Mouse (Mus musculus): ENCODE data around the gene Cpne5. TPM values are rescaled to one million over a fixed set of nuclear protein-coding genes. Genes with fewer than 3 reads are reported as not detected.

Cpne5 gene
- total and polyA plus RNA-seq, 3 experiments: 0.19 to 1.0 TPM; not detected in 1

GRCm38 (mm10) chr17:29214193-29214456 is 23.8 kb downstream of the Cpne5 start:
- TF ChIP-seq HCFC1 (IDR thresholded peaks at IDR 0.05; ENCODE audit: low read depth, low read length) (no peak), ELF1 (IDR thresholded peaks at IDR 0.05; ENCODE audit: low read depth, low read length) (no peak), KAT2A (conservative IDR thresholded peaks at IDR 0.05; ENCODE audit: low read depth, low read length) (no peak), BHLHE40 (IDR thresholded peaks at IDR 0.05; ENCODE audit: borderline replicate concordance, low read depth, low read length) (no peak), POLR2AphosphoS2 (IDR thresholded peaks at IDR 0.05; ENCODE audit: low read length) (no peak), USF1 (IDR thresholded peaks at IDR 0.05; ENCODE audit: low read depth, low read length) (no peak), EP300 (IDR thresholded peaks at IDR 0.05; ENCODE audit: low read depth in 1 of 2, low read length in 2 of 2) (no peak), GATA1 (IDR thresholded peaks at IDR 0.05; ENCODE audit: low read depth, low read length) (no peak)
- peaks cover 12% of the 10 kb centered on the region in 2 experiments for H3K27me3 ChIP-seq (ENCODE audit: control insufficient read depth in 1 of 2, insufficient read depth in 2 of 2, low read length in 2 of 2)

GRCm38 (mm10) chr17:29213381-29214192 is 24.4 kb downstream of the Cpne5 start:
- H3K9me3 ChIP-seq (replicated peaks; ENCODE audit: insufficient read depth, low read length): no peaks in the 10 kb centered on the region
- no peaks in the 10 kb centered on the region for H3K79me2 ChIP-seq (ENCODE audit: control insufficient read depth, insufficient read depth, low read length, poor library complexity)
- H3K36me3 ChIP-seq (ENCODE audit: control insufficient read depth in 1 of 2, insufficient read depth in 2 of 2, low read length in 2 of 2): no peaks in the 10 kb centered on the region
- no peaks in the 10 kb centered on the region for H3K4me1 ChIP-seq (ENCODE audit: control insufficient read depth in 1 of 2, insufficient read depth in 2 of 2, low read length in 2 of 2)
- H3K27ac ChIP-seq (ENCODE audit: control insufficient read depth, low read depth, low read length): no peak overlapping the region
- peaks cover 12% of the 10 kb centered on the region in 2 experiments for H3K27me3 ChIP-seq (ENCODE audit: control insufficient read depth in 1 of 2, insufficient read depth in 2 of 2, low read length in 2 of 2)
- no peak overlapping the region for H3K4me3 ChIP-seq (ENCODE audit: control insufficient read depth in 1 of 2, insufficient read depth in 1 of 2, low read depth in 2 of 2, low read length in 2 of 2)
- H3K9ac ChIP-seq (ENCODE audit: control insufficient read depth, low read depth, low read length, poor library complexity, severe bottlenecking): no peak overlapping the region
- DNase-seq (ENCODE audit: low read depth, low spot score): no peak
- no peak for TF ChIP-seq UBTF (IDR thresholded peaks at IDR 0.05; ENCODE audit: borderline replicate concordance, insufficient read depth, low read depth, low read length)
- TF ChIP-seq ZMIZ1 (IDR thresholded peaks at IDR 0.05; ENCODE audit: low read depth, low read length): no peak
- no peak for TF ChIP-seq POLR2AphosphoS5 (IDR thresholded peaks at IDR 0.05; ENCODE audit: borderline replicate concordance, low read depth, low read length)
- TF ChIP-seq CTCF (IDR thresholded peaks at IDR 0.05 in 2 of 3, conservative IDR thresholded peaks at IDR 0.05 in 1 of 3; ENCODE audit: control insufficient read depth in 1 of 3, insufficient read depth in 1 of 3, low read depth in 2 of 3, low read length in 3 of 3, poor library complexity in 1 of 3, severe bottlenecking in 1 of 3): no peak
- TF ChIP-seq SMC3 (IDR thresholded peaks at IDR 0.05; ENCODE audit: low read depth, low read length): no peak
- no peak for TF ChIP-seq MYB (IDR thresholded peaks at IDR 0.05; ENCODE audit: low read depth, low read length)
- no peak for TF ChIP-seq MYC (IDR thresholded peaks at IDR 0.05; ENCODE audit: low read depth, low read length)
- TF ChIP-seq E2F4 (IDR thresholded peaks at IDR 0.05; ENCODE audit: borderline replicate concordance, low read depth, low read length): no peak
- TF ChIP-seq POLR2A (IDR thresholded peaks at IDR 0.05; ENCODE audit: control insufficient read depth in 1 of 2, insufficient read depth in 1 of 2, low read depth in 1 of 2, low read length in 2 of 2, poor library complexity in 1 of 2): no peak
- no peak for TF ChIP-seq CHD2 (IDR thresholded peaks at IDR 0.05; ENCODE audit: low read length)
- no peak for TF ChIP-seq TBP (IDR thresholded peaks at IDR 0.05; ENCODE audit: low read depth, low read length)
- TF ChIP-seq KAT2A (conservative IDR thresholded peaks at IDR 0.05; ENCODE audit: low read depth, low read length): no peak
- no peak for TF ChIP-seq JUND (IDR thresholded peaks at IDR 0.05; ENCODE audit: low read depth, low read length)
- no peak for TF ChIP-seq ELF1 (IDR thresholded peaks at IDR 0.05; ENCODE audit: low read depth, low read length)
- TF ChIP-seq ZKSCAN1 (IDR thresholded peaks at IDR 0.05; ENCODE audit: low read depth, low read length): no peak
- no peak for TF ChIP-seq CHD1 (IDR thresholded peaks at IDR 0.05; ENCODE audit: low read depth, low read length)
- TF ChIP-seq MAFK (IDR thresholded peaks at IDR 0.05; ENCODE audit: borderline replicate concordance, low read depth, low read length): no peak
- TF ChIP-seq POLR2AphosphoS2 (IDR thresholded peaks at IDR 0.05; ENCODE audit: low read length): no peak

More at GRCm38 (mm10) chr17:29214193-29214456, 23.8 kb downstream of the Cpne5 start:
- no peak for DNase-seq (ENCODE audit: low read depth, low spot score)
- H3K36me3 ChIP-seq (ENCODE audit: control insufficient read depth in 1 of 2, insufficient read depth in 2 of 2, low read length in 2 of 2): no peaks in the 10 kb centered on the region
- H3K4me1 ChIP-seq (ENCODE audit: control insufficient read depth in 1 of 2, insufficient read depth in 2 of 2, low read length in 2 of 2): no peaks in the 10 kb centered on the region
- H3K4me3 ChIP-seq (ENCODE audit: control insufficient read depth in 1 of 2, insufficient read depth in 1 of 2, low read depth in 2 of 2, low read length in 2 of 2): no peak overlapping the region
- H3K79me2 ChIP-seq (ENCODE audit: control insufficient read depth, insufficient read depth, low read length, poor library complexity): no peaks in the 10 kb centered on the region
- no peak overlapping the region for H3K9ac ChIP-seq (ENCODE audit: control insufficient read depth, low read depth, low read length, poor library complexity, severe bottlenecking)
- no peaks in the 10 kb centered on the region for H3K9me3 ChIP-seq (replicated peaks; ENCODE audit: insufficient read depth, low read length)
- no peak overlapping the region for H3K27ac ChIP-seq (ENCODE audit: control insufficient read depth, low read depth, low read length)
